Mouse (Mus musculus): ENCODE data around the gene Flnc. TPM values are rescaled to one million over a fixed set of nuclear protein-coding genes. Genes with fewer than 3 reads are reported as not detected.

Gene Flnc
- polyA plus RNA-seq, 2 experiments = 25.1 to 38.1 TPM

GRCm38 (mm10) chr6:29425118-29425517 lies 7.9 kb upstream of the Flnc start:
- ATAC-seq (ENCODE audit: low FRiP score, low read depth) (no peak), DNase-seq (ENCODE audit: low spot score) (no peak)
- H3K27me3 ChIP-seq (ENCODE audit: control insufficient read depth, insufficient read depth, low read length) = no peaks in the 10 kb centered on the region
- H3K27ac ChIP-seq (replicated peaks; ENCODE audit: low read depth, low read length) = no peak overlapping the region
- no peak for TF ChIP-seq POLR2A (IDR thresholded peaks at IDR 0.05; ENCODE audit: borderline replicate concordance, extremely low read depth, insufficient read depth, insufficient read length)
- H3K4me1 ChIP-seq (ENCODE audit: control insufficient read depth, insufficient read depth, low read length) = no peaks in the 10 kb centered on the region
- no peak overlapping the region for H3K9ac ChIP-seq (ENCODE audit: low read depth, low read length, severe bottlenecking)
- no peak overlapping the region for H3K4me3 ChIP-seq (replicated peaks; ENCODE audit: low read length)
- WGBS = 86% methylated on average over 8 of the region's 8 CpGs
- no peaks in the 10 kb centered on the region for H3K9me3 ChIP-seq (ENCODE audit: control insufficient read depth, low read length)
- H3K36me3 ChIP-seq (ENCODE audit: control insufficient read depth, insufficient read depth, low read length) = peaks cover 4% of the 10 kb centered on the region; the same call in 1 of the 2 replicates
- H3K4me2 ChIP-seq (replicated peaks; ENCODE audit: low read depth, low read length, severe bottlenecking) = no peak overlapping the region

GRCm38 (mm10) chr6:29426331-29426730 lies 6.7 kb upstream of the Flnc start:
- Histone ChIP-seq H3K9me3 (ENCODE audit: control insufficient read depth, low read length) (no peaks in the 10 kb centered on the region), H3K36me3 (ENCODE audit: control insufficient read depth, insufficient read depth, low read length) (peaks cover 4% of the 10 kb centered on the region; the same call in 1 of the 2 replicates), H3K27ac (replicated peaks; ENCODE audit: low read depth, low read length) (no peak overlapping the region), H3K4me3 (replicated peaks; ENCODE audit: low read length) (no peak overlapping the region), H3K4me2 (replicated peaks; ENCODE audit: low read depth, low read length, severe bottlenecking) (no peak overlapping the region), H3K9ac (ENCODE audit: low read depth, low read length, severe bottlenecking) (no peak overlapping the region), H3K4me1 (ENCODE audit: control insufficient read depth, insufficient read depth, low read length) (no peaks in the 10 kb centered on the region), H3K27me3 (ENCODE audit: control insufficient read depth, insufficient read depth, low read length) (no peaks in the 10 kb centered on the region)
- WGBS = 58% methylated on average over 6 of the region's 6 CpGs
- ATAC-seq (ENCODE audit: low FRiP score, low read depth) = no peak
- no peak for DNase-seq (ENCODE audit: low spot score)
- no peak for TF ChIP-seq POLR2A (IDR thresholded peaks at IDR 0.05; ENCODE audit: borderline replicate concordance, extremely low read depth, insufficient read depth, insufficient read length)

GRCm38 (mm10) chr6:29428171-29428570 lies 4.9 kb upstream of the Flnc start:
- no peak for TF ChIP-seq POLR2A (IDR thresholded peaks at IDR 0.05; ENCODE audit: borderline replicate concordance, extremely low read depth, insufficient read depth, insufficient read length)
- no peak for DNase-seq (ENCODE audit: low spot score)
- H3K27me3 ChIP-seq (ENCODE audit: control insufficient read depth, insufficient read depth, low read length) = no peaks in the 10 kb centered on the region
- no peak overlapping the region for H3K9ac ChIP-seq (ENCODE audit: low read depth, low read length, severe bottlenecking)
- H3K27ac ChIP-seq (replicated peaks; ENCODE audit: low read depth, low read length) = no peak overlapping the region
- H3K9me3 ChIP-seq (ENCODE audit: control insufficient read depth, low read length) = no peaks in the 10 kb centered on the region
- ATAC-seq (ENCODE audit: low FRiP score, low read depth) = no peak
- 68% methylated on average over 4 of the region's 4 CpGs for WGBS
- no peak overlapping the region for H3K4me3 ChIP-seq (replicated peaks; ENCODE audit: low read length)
- no peak overlapping the region for H3K4me2 ChIP-seq (replicated peaks; ENCODE audit: low read depth, low read length, severe bottlenecking)
- H3K36me3 ChIP-seq (ENCODE audit: control insufficient read depth, insufficient read depth, low read length) = no peaks in the 10 kb centered on the region
- peaks cover 8% of the 10 kb centered on the region for H3K4me1 ChIP-seq (ENCODE audit: control insufficient read depth, insufficient read depth, low read length)

DNA sequence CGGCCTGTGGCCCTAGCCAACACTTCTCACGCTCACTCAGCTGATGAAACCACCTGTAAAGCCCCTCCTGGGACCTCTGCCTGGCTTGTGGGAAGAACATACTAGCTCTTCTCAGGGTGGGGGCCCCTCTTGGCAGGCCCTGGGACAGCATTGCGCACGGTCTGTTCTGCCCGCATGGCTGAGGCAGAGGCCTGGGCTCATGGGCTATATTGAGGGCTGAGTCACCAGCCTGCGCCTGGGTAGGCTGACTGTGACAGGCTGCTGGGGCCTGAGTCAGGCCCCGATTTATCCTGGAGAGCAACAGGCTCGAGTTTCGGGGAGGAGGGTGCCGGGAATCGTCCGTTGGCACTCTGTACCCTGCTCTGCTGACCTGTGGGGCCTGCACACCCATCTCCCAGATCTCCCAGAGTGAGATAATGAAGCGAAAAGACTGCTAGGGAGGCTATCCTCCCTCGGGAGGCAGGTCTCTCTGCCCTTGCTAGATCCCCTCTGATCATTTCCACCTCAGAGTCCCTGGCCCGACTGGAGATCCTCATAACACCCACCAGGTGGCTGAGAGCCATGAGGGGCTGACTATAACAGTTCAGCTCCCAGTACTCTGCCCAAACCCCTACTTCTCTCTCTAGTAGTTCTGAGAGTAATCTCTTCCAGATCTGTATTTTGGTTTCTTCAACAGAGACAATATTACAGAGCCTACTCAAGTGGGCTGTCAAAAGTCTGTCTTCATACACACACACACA lies 2.2 kb upstream of the Flnc start:
- H3K27me3 ChIP-seq (ENCODE audit: control insufficient read depth, insufficient read depth, low read length) = no peaks in the 10 kb centered on the region
- TF ChIP-seq POLR2A (IDR thresholded peaks at IDR 0.05; ENCODE audit: borderline replicate concordance, extremely low read depth, insufficient read depth, insufficient read length) = no peak
- peaks cover 29% of the 10 kb centered on the region for H3K4me1 ChIP-seq (ENCODE audit: control insufficient read depth, insufficient read depth, low read length)
- no peak overlapping the region for H3K4me3 ChIP-seq (replicated peaks; ENCODE audit: low read length)
- H3K4me2 ChIP-seq (replicated peaks; ENCODE audit: low read depth, low read length, severe bottlenecking) = no peak overlapping the region
- no peak for ATAC-seq (ENCODE audit: low FRiP score, low read depth)
- H3K27ac ChIP-seq (replicated peaks; ENCODE audit: low read depth, low read length) = no peak overlapping the region
- no peaks in the 10 kb centered on the region for H3K36me3 ChIP-seq (ENCODE audit: control insufficient read depth, insufficient read depth, low read length)
- no peaks in the 10 kb centered on the region for H3K9me3 ChIP-seq (ENCODE audit: control insufficient read depth, low read length)
- whole genome bisulfite sequencing = 45% methylated on average over 15 of the region's 15 CpGs
- DNase-seq (ENCODE audit: low spot score) = peak; percentile 33
- H3K9ac ChIP-seq (ENCODE audit: low read depth, low read length, severe bottlenecking) = no peak overlapping the region

DNA sequence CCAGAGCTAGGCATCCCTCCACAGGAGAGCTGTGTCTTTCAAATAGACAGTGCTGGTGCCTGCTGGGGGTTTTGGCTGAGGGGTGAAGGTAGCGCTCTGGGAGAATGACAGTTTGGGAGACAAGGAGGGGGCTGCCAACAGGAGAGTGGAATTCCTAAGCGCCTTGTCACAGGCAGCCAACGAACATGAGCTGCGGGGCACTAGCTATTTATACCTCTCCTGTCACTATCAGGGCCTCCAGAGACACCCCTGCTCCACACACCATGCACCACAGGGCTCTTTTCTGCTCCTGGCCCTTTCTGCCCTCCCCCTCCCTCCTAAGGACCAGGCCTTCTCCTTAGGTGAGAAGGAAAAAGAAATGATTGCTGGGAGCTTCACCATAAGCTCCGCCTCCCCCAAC lies 1.6 kb upstream of the Flnc start:
- Histone ChIP-seq H3K4me3 (replicated peaks; ENCODE audit: low read length) (no peak overlapping the region), H3K36me3 (ENCODE audit: control insufficient read depth, insufficient read depth, low read length) (no peaks in the 10 kb centered on the region), H3K4me1 (ENCODE audit: control insufficient read depth, insufficient read depth, low read length) (peaks cover 35% of the 10 kb centered on the region), H3K4me2 (replicated peaks; ENCODE audit: low read depth, low read length, severe bottlenecking) (no peak overlapping the region), H3K27ac (replicated peaks; ENCODE audit: low read depth, low read length) (no peak overlapping the region), H3K27me3 (ENCODE audit: control insufficient read depth, insufficient read depth, low read length) (no peaks in the 10 kb centered on the region), H3K9me3 (ENCODE audit: control insufficient read depth, low read length) (no peaks in the 10 kb centered on the region), H3K9ac (ENCODE audit: low read depth, low read length, severe bottlenecking) (no peak overlapping the region)
- ATAC-seq (ENCODE audit: low FRiP score, low read depth) (no peak), DNase-seq (ENCODE audit: low spot score) (peak; percentile 15)
- TF ChIP-seq POLR2A (IDR thresholded peaks at IDR 0.05; ENCODE audit: borderline replicate concordance, extremely low read depth, insufficient read depth, insufficient read length) = no peak
- WGBS = 26% methylated on average over 5 of the region's 5 CpGs

Data from limb, embryonic 14.5 days (tissue).